Mouse (Mus musculus) gastrocnemius, postnatal 14 days (tissue): ENCODE measurements around the gene Ndufv2. TPM values are rescaled to one million over a fixed set of nuclear protein-coding genes. Genes with fewer than 3 reads are reported as not detected.

Experiments
- DNase-seq: peaks from one replicate; pipeline ENCODE4 v3.0.0; 2021; ENCODE audit warnings: mixed read lengths
- intact Hi-C: fragments of 180-260 bp; cut with DNase I; formaldehyde crosslinking; loops from one replicate; pipeline ENCODE4 v1.15.1; 2025; ENCODE audit warnings: low total_unique reads
- long read RNA-seq, 2 experiments: library from polyadenylated mRNA; stranded (forward); transcript quantifications; one replicate each; pipeline ENCODE4 v2.0.0; 2021
- total RNA-seq, 2 experiments: library from RNA; stranded (reverse); gene quantifications; 2 replicates each; pipeline ENCODE4 v1.2.3; 2021

The Ndufv2 gene
- total RNA-seq, result 100 to 1,000 TPM; 640 to 730 TPM
- long read RNA-seq, experiment 1, transcript Ndufv2-203 (8 exons, 1,697 nt), result major isoform, 663 of 691 reads
- long read RNA-seq, experiment 1, partial matches to known transcripts, result 12 of 691 reads
- long read RNA-seq, experiment 1, other reads (novel, unspliced or antisense), result 16 of 691 reads
- long read RNA-seq, experiment 2, transcript Ndufv2-203 (8 exons, 1,697 nt), result major isoform, 709 of 738 reads
- long read RNA-seq, experiment 2, partial matches to known transcripts, result 9 of 738 reads
- long read RNA-seq, experiment 2, other reads (novel, unspliced or antisense), result 20 of 738 reads

- intact Hi-C loops, result no loop called here
- peak; percentile 95 for DNase-seq
These were observed at the start of gene Ndufv2 for GRCm38 (mm10) chr17:66101380-66102330. Ndufv2 (minus strand) TSS chr17:66101559.

GRCm38 (mm10) chr17:66131212-66131611 is 29.9 kb upstream of the Ndufv2 start:
- intact Hi-C loops, result no loop called here
- no peak for DNase-seq

GRCm38 (mm10) chr17:66130371-66130770 is 29.0 kb upstream of the Ndufv2 start:
- intact Hi-C loops, result no loop called here
- DNase-seq, result no peak

- no peak for DNase-seq
- intact Hi-C loops, result no loop called here
These were observed 23.9 kb upstream of the Ndufv2 start for GRCm38 (mm10) chr17:66125211-66125610.

- intact Hi-C loops, result no loop called here
- no peak for DNase-seq
These were observed 22.7 kb upstream of the Ndufv2 start for GRCm38 (mm10) chr17:66123816-66124610.

GRCm38 (mm10) chr17:66123066-66123815 is 21.9 kb upstream of the Ndufv2 start, which contains the start of gene Ddx11:
Ddx11 (plus strand) TSS chr17:66123520.
- peak; percentile 93 for DNase-seq
- intact Hi-C loops, result no loop called here

- intact Hi-C loops, result no loop called here
- DNase-seq, result no peak
These were observed 19.3 kb upstream of the Ndufv2 start for GRCm38 (mm10) chr17:66120701-66121100.

GRCm38 (mm10) chr17:66118991-66119390 is 17.6 kb upstream of the Ndufv2 start:
- intact Hi-C loops, result no loop called here
- DNase-seq, result no peak

- intact Hi-C loops, result no loop called here
- DNase-seq, result no peak
These were observed 10.8 kb upstream of the Ndufv2 start for GRCm38 (mm10) chr17:66112166-66112565.

- intact Hi-C loops, result no loop called here
- peak; percentile 91 for DNase-seq
These were observed 10.1 kb upstream of the Ndufv2 start, which contains the start of gene Washc1 for GRCm38 (mm10) chr17:66111402-66111959. Washc1 (plus strand) TSS chr17:66111545.

- DNase-seq, result peak; percentile 26
These were observed 9.4 kb upstream of the Ndufv2 start for GRCm38 (mm10) chr17:66110746-66111145.

GRCm38 (mm10) chr17:66108198-66108597 is 6.8 kb upstream of the Ndufv2 start:
- intact Hi-C loops, result loop anchor here (5.0 kb wide), 2 partner anchors 156 to 241 kb away; partner anchors contain the start of gene Twsg1
- no peak for DNase-seq

More at GRCm38 (mm10) chr17:66110746-66111145, 9.4 kb upstream of the Ndufv2 start:
- intact Hi-C loops, result no loop called here

GRCm38 (mm10) chr17:66107466-66107865 is 6.1 kb upstream of the Ndufv2 start:
- intact Hi-C loops, result loop anchor here (5.0 kb wide), 2 partner anchors 155 to 240 kb away; partner anchors contain the start of gene Twsg1
- no peak for DNase-seq

GRCm38 (mm10) chr17:66106601-66107267 is 5.4 kb upstream of the Ndufv2 start:
- intact Hi-C loops, result loop anchor here (5.0 kb wide), 2 partner anchors 154 to 239 kb away; partner anchors contain the start of gene Twsg1
- DNase-seq, result peak; percentile 56

GRCm38 (mm10) chr17:66104076-66104475 is 2.7 kb upstream of the Ndufv2 start:
- intact Hi-C loops, result no loop called here
- no peak for DNase-seq

- intact Hi-C loops, result no loop called here
- DNase-seq, result no peak
These were observed 586 bp downstream of the Ndufv2 start for GRCm38 (mm10) chr17:66100566-66101379.

GRCm38 (mm10) chr17:66092664-66093063 is 8.7 kb downstream of the Ndufv2 start:
- intact Hi-C loops, result no loop called here
- no peak for DNase-seq
